Mouse (Mus musculus) intestine, embryonic 15.5 days (tissue): Measurements from ENCODE around the gene Pln. TPM values are rescaled to one million over a fixed set of nuclear protein-coding genes. Genes with fewer than 3 reads are reported as not detected.

Experiments used
- polyA plus RNA-seq: library from polyadenylated mRNA; unstranded; fragments of >200 nt; fragmentation: Nextera tagmentation; extraction: Ambion mirVana; gene quantifications from 2 replicates; pipeline ENCODE4 v1.2.1, GENCODE M21; 2015

The Pln gene
- polyA plus RNA-seq, 1 experiment from 2014 or later: 2.0 TPM

Other genes starting within 250 kb of the Pln start
- 3.5 and 3.9 TPM in 2 replicates for gene Cep85l, start 42.3 kb downstream of the Pln start, polyA plus RNA-seq